In the genomic region with DNA sequence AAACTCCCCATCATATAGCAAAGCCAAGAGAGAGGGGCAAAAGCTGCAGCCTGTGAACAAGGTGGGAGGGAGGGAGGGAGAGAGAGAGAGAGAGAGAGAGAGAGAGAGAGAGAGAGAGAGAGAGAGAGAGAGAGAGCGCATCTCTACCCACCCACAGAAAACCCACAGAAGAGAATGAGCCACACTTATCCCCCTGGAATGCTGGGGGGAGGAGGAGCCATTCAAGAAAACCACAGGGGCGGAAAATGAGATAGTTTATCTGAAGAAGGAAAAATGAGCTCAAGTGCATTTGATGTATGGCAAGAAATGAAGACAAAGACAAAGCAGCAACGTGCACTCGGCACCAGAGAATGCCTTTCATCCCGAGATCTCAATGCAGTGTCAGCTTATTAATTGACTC, we compare ENCODE assay signal across 16 mouse cellular contexts.
A peak's percentile ranks its signal among the peaks of the same experiment; 100 is the strongest.
DNase-seq lines count a peak whose midpoint lies in the region; ATAC-seq lines count a peak whose summit lies in the region.
"Had no signal": no experiment of that assay in that cellular context is flagged by ENCODE, and none has a peak within 500 bp of the region (broad histone marks: within the 10 kb centered on the region; RNA-seq: fewer than 3 reads in every experiment).

No protein-coding gene starts in this region.

- no peak for DNase-seq in kidney, postnatal 14 days
- DNase-seq in forebrain, embryonic 11.5 days (ENCODE audit: low spot score) = no peak
- DNase-seq in retina, embryonic 14.5 days (ENCODE audit: low spot score) = peak; percentile 72
- no peak for DNase-seq in frontal cortex, postnatal 36 days (ENCODE audit: low spot score in 2 of 2)
- no peak for DNase-seq in kidney, postnatal 25 days
- DNase-seq in urinary bladder, postnatal 4 days (ENCODE audit: low spot score in 2 of 2) = no peak
- DNase-seq: cerebellum, postnatal 14 days; layer of hippocampus, postnatal 36 days; liver, postnatal 0 days had no signal

- WGBS in kidney, embryonic 15.5 days = 44% methylated on average over 5 of the region's 5 CpGs
- WGBS in forebrain, embryonic 11.5 days = 15% methylated on average over 5 of the region's 5 CpGs
- 20% methylated on average over 5 of the region's 5 CpGs for WGBS in hindbrain, embryonic 15.5 days

- H3K27ac ChIP-seq in kidney, embryonic 15.5 days = no peak overlapping the region
- no peak overlapping the region for H3K27ac ChIP-seq in forebrain, embryonic 11.5 days (ENCODE audit: low read depth, low read length)
- no peak overlapping the region for H3K27ac ChIP-seq in hindbrain, embryonic 15.5 days (replicated peaks)
- H3K27ac ChIP-seq: heart, embryonic 10.5 days; limb, embryonic 13.5 days; macrophage had no signal

- H3K4me3 ChIP-seq in kidney, embryonic 15.5 days (replicated peaks) = no peak overlapping the region
- H3K4me3 ChIP-seq in forebrain, embryonic 11.5 days (ENCODE audit: low read depth, low read length) = no peak overlapping the region
- no peak overlapping the region for H3K4me3 ChIP-seq in hindbrain, embryonic 15.5 days
- H3K4me3 ChIP-seq: heart, embryonic 10.5 days; limb, embryonic 13.5 days; myocyte had no signal

- no peaks in the 10 kb centered on the region for H3K9me3 ChIP-seq in kidney, embryonic 15.5 days (replicated peaks)
- no peaks in the 10 kb centered on the region for H3K9me3 ChIP-seq in forebrain, embryonic 11.5 days (ENCODE audit: control insufficient read depth, low read length)
- H3K9me3 ChIP-seq in hindbrain, embryonic 15.5 days = no peaks in the 10 kb centered on the region
- H3K9me3 ChIP-seq: heart, embryonic 10.5 days; limb, embryonic 13.5 days had no signal

- H3K4me1 ChIP-seq in kidney, embryonic 15.5 days = peaks cover 9% of the 10 kb centered on the region; the same call in 1 of the 2 replicates
- peaks cover 2% of the 10 kb centered on the region; the same call in 1 of the 2 replicates for H3K4me1 ChIP-seq in forebrain, embryonic 11.5 days (replicated peaks; ENCODE audit: control insufficient read depth, insufficient read depth, low read length)
- 0 out of 2 replicates have a peak, but pooled peaks cover 2% of the 10 kb centered on the region for H3K4me1 ChIP-seq in hindbrain, embryonic 15.5 days (replicated peaks)
- H3K4me1 ChIP-seq: heart, embryonic 10.5 days; limb, embryonic 13.5 days had no signal

- H3K36me3 ChIP-seq in kidney, embryonic 15.5 days = no peaks in the 10 kb centered on the region
- H3K36me3 ChIP-seq in forebrain, embryonic 11.5 days (ENCODE audit: control insufficient read depth, insufficient read depth, low read length) = no peaks in the 10 kb centered on the region
- H3K36me3 ChIP-seq in hindbrain, embryonic 15.5 days = no peaks in the 10 kb centered on the region
- H3K36me3 ChIP-seq: G1E; heart, embryonic 10.5 days; limb, embryonic 13.5 days had no signal

- no peak overlapping the region for H3K9ac ChIP-seq in kidney, embryonic 15.5 days
- no peak overlapping the region for H3K9ac ChIP-seq in forebrain, embryonic 11.5 days (ENCODE audit: low read length)
- no peak overlapping the region for H3K9ac ChIP-seq in hindbrain, embryonic 15.5 days
- H3K9ac ChIP-seq: limb, embryonic 13.5 days; liver, postnatal 0 days had no signal

- no peak overlapping the region for H3K4me2 ChIP-seq in kidney, embryonic 15.5 days
- 0 out of 2 replicates have a peak overlapping the region, but pooled peaks have one; percentile 11 for H3K4me2 ChIP-seq in forebrain, embryonic 11.5 days (ENCODE audit: low read depth, low read length, severe bottlenecking)
- no peak overlapping the region for H3K4me2 ChIP-seq in hindbrain, embryonic 15.5 days
- H3K4me2 ChIP-seq: limb, embryonic 13.5 days had no signal

- H3K27me3 ChIP-seq in kidney, embryonic 15.5 days = no peaks in the 10 kb centered on the region
- H3K27me3 ChIP-seq in forebrain, embryonic 11.5 days (ENCODE audit: control insufficient read depth, insufficient read depth, low read length) = no peaks in the 10 kb centered on the region
- H3K27me3 ChIP-seq in hindbrain, embryonic 15.5 days = no peaks in the 10 kb centered on the region
- H3K27me3 ChIP-seq: limb, embryonic 13.5 days had no signal

- 0 out of 2 replicates have a peak, but pooled peaks have one; percentile 47 for ATAC-seq in kidney, embryonic 15.5 days (replicated peaks; ENCODE audit: low FRiP score)
- ATAC-seq in forebrain, embryonic 11.5 days (replicated peaks; ENCODE audit: low FRiP score) = peak; percentile 61; the same call in 1 of the 2 replicates
- ATAC-seq in hindbrain, embryonic 15.5 days (ENCODE audit: low FRiP score, low read depth) = peak; percentile 64; the same call in 1 of the 2 replicates
- ATAC-seq: liver, postnatal 0 days had no signal
